Mouse (Mus musculus) stomach, postnatal 0 days (tissue): ENCODE data around the gene Chmp2b.

ENCODE experiments used
- CTCF ChIP-seq: IDR thresholded peaks from 2 replicates; pipeline ENCODE4 v1.5.1; 2016; ENCODE audit warnings: antibody characterized with exemption, low read depth, mild to moderate bottlenecking, moderate library complexity
- EP300 ChIP-seq: optimal IDR thresholded peaks from 2 replicates; pipeline ENCODE3; 2016; ENCODE audit warnings: antibody characterized with exemption

DNA sequence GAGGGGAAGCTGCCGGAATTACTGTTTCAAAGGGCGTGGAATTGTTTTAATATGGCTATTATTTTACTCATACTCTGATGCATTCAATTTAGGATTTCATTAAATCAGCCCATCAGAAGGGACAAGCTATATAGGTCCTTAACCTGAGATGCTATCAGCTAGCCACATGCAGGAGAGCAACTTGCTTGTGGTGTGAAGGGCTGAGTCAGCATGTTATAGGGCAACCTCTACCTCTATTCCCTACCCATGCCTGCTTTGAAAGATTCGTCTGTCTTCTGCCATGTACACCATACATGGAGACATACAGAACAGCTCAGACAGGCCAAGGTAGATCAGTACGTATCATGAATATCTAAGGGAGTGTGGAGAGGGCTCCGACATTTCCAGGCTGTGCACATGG lies 35.8 kb downstream of the Chmp2b start:
- TF ChIP-seq CTCF: no peak
- TF ChIP-seq EP300: no peak
